Mouse (Mus musculus): Measurements from ENCODE around the gene Ptrh1. TPM values are rescaled to one million over a fixed set of nuclear protein-coding genes. Genes with fewer than 3 reads are reported as not detected.

The Ptrh1 gene
- polyA plus RNA-seq, 1 experiment from 2014 or later = 6.8 TPM

DNA sequence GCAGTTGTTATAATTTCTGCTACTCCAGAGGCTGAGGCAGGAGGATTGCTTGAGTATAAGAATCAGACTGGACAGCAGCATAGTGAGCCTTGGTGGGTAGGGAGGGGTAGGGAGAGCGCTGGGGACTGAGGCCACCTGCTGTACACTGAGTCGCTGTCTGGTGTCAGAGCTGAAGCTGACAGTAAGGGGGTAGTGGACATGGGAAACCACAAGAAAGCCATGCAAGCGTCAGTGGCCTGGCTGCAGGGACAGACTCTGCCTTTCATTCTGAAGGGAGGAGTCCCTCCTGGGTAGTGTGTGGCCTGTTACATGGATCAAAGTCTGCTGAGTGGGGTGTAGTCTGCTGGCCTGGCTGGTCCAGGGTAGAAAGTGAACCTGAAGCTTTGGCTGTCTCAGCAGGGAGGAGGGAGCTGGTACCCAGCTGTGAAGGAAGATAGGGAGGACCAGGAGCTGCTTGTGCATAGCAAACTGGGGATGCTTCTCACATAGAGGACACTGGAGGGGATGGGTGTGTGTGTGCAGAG, 39.2 kb upstream of the Ptrh1 start:
- ATAC-seq (ENCODE audit: low FRiP score, low TSS enrichment) = no peak
- H3K9me3 ChIP-seq (ENCODE audit: low read length) = no peaks in the 10 kb centered on the region
- no peak overlapping the region for H3K4me2 ChIP-seq (replicated peaks; ENCODE audit: low read depth, low read length)
- 46% methylated on average over 3 of the region's 3 CpGs for WGBS
- H3K27ac ChIP-seq (ENCODE audit: low read length) = no peak overlapping the region
- H3K36me3 ChIP-seq (ENCODE audit: insufficient read depth, low read length) = no peaks in the 10 kb centered on the region
- no peak overlapping the region for H3K4me3 ChIP-seq (ENCODE audit: low read length)
- peaks cover 30% of the 10 kb centered on the region for H3K4me1 ChIP-seq (ENCODE audit: insufficient read depth, low read length)
- H3K9ac ChIP-seq (replicated peaks; ENCODE audit: low read length) = no peak overlapping the region
- H3K27me3 ChIP-seq (ENCODE audit: insufficient read depth, low read length) = peaks cover 8% of the 10 kb centered on the region

DNA sequence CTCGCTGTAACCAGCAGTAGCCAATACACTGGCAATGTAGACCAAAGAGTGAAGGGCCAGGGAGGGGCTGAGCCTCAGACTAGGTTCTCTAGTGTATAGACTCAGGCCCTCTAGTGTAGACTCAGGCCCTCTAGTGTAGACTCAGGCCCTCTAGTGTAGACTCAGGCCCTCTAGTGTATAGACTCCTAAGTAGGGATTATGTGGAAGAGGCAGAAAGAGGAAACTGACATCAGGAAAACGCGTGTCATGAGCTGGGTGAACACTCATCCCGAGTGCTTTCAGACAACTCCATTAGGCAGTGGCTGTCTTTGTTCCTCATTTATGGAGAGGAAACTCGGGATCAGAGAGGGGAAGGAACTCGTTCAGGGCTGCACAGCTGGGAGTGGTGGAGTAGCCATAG, 38.6 kb upstream of the Ptrh1 start:
- H3K4me1 ChIP-seq (ENCODE audit: insufficient read depth, low read length) = peaks cover 32% of the 10 kb centered on the region
- no peak overlapping the region for H3K4me3 ChIP-seq (ENCODE audit: low read length)
- H3K9me3 ChIP-seq (ENCODE audit: low read length) = no peaks in the 10 kb centered on the region
- peaks cover 14% of the 10 kb centered on the region for H3K27me3 ChIP-seq (ENCODE audit: insufficient read depth, low read length)
- H3K4me2 ChIP-seq (replicated peaks; ENCODE audit: low read depth, low read length) = no peak overlapping the region
- no peaks in the 10 kb centered on the region for H3K36me3 ChIP-seq (ENCODE audit: insufficient read depth, low read length)
- H3K27ac ChIP-seq (ENCODE audit: low read length) = no peak overlapping the region
- H3K9ac ChIP-seq (replicated peaks; ENCODE audit: low read length) = no peak overlapping the region
- ATAC-seq (ENCODE audit: low FRiP score, low TSS enrichment) = no peak
- 59% methylated on average over 6 of the region's 6 CpGs for WGBS

DNA sequence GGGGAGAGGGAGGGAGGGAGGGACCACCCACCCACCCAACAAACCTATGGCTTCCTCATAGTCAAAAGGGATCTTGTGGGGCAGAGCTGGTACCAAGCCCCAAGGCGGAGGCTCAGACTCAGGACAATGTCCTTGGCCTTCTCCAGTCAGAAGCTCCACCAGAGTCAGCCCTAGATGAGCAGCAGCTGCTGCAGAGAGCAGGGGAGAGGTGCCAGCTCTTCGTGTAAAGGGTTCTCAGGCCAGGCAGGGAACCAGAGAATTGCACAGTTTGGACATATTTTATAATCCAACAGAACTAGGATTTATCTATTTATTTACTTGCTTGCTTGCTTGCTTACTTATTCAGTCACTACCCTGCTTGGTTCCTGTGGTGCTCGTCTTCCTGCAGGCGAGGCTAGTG, 36.3 kb upstream of the Ptrh1 start:
- Histone ChIP-seq H3K27me3 (ENCODE audit: insufficient read depth, low read length) (peaks cover 20% of the 10 kb centered on the region), H3K27ac (ENCODE audit: low read length) (no peak overlapping the region), H3K9me3 (ENCODE audit: low read length) (no peaks in the 10 kb centered on the region), H3K4me2 (replicated peaks; ENCODE audit: low read depth, low read length) (no peak overlapping the region), H3K4me3 (ENCODE audit: low read length) (no peak overlapping the region), H3K4me1 (ENCODE audit: insufficient read depth, low read length) (peaks cover 30% of the 10 kb centered on the region), H3K9ac (replicated peaks; ENCODE audit: low read length) (no peak overlapping the region), H3K36me3 (ENCODE audit: insufficient read depth, low read length) (no peaks in the 10 kb centered on the region)
- WGBS = 83% methylated on average over 4 of the region's 4 CpGs
- ATAC-seq (ENCODE audit: low FRiP score, low TSS enrichment) = no peak

DNA sequence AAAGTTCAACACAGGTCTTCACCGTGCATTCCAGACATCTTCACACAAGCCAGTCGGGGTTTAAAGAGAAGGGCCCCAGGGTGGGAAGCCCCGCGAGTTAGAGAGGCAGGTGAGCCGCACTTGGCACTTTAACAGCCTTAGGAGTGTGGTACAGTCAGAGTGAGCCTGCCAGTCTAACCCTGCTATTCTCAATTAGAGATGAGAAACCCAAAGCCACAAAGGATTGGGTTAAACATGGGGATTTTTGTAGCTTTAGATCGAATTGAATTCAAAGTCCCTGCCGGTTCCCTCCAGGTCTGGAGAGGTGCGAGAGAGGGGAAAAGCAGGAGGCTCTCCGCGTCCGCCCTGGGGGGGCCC, 34.7 kb upstream of the Ptrh1 start, which contains the start of gene 6330409D20Rik:
TSS of gene 6330409D20Rik (minus strand) at position 101 of the 357 bp plus-strand sequence.
- Histone ChIP-seq H3K9ac (replicated peaks; ENCODE audit: low read length) (peak within 1 kb of the TSS; percentile 31; the same call in 1 of the 2 replicates), H3K27ac (ENCODE audit: low read length) (no peak within 1 kb of the TSS), H3K4me1 (ENCODE audit: insufficient read depth, low read length) (peaks cover 14% of the 10 kb centered on the region), H3K9me3 (ENCODE audit: low read length) (no peaks in the 10 kb centered on the region), H3K4me2 (replicated peaks; ENCODE audit: low read depth, low read length) (peak within 1 kb of the TSS; percentile 77), H3K36me3 (ENCODE audit: insufficient read depth, low read length) (0 out of 2 replicates have a peak, but pooled peaks cover under 1% of the 10 kb centered on the region), H3K27me3 (ENCODE audit: insufficient read depth, low read length) (peaks cover 20% of the 10 kb centered on the region), H3K4me3 (ENCODE audit: low read length) (peak within 1 kb of the TSS; percentile 46)
- 12% methylated on average over 11 of the region's 11 CpGs for WGBS
- no peak for ATAC-seq (ENCODE audit: low FRiP score, low TSS enrichment)

DNA sequence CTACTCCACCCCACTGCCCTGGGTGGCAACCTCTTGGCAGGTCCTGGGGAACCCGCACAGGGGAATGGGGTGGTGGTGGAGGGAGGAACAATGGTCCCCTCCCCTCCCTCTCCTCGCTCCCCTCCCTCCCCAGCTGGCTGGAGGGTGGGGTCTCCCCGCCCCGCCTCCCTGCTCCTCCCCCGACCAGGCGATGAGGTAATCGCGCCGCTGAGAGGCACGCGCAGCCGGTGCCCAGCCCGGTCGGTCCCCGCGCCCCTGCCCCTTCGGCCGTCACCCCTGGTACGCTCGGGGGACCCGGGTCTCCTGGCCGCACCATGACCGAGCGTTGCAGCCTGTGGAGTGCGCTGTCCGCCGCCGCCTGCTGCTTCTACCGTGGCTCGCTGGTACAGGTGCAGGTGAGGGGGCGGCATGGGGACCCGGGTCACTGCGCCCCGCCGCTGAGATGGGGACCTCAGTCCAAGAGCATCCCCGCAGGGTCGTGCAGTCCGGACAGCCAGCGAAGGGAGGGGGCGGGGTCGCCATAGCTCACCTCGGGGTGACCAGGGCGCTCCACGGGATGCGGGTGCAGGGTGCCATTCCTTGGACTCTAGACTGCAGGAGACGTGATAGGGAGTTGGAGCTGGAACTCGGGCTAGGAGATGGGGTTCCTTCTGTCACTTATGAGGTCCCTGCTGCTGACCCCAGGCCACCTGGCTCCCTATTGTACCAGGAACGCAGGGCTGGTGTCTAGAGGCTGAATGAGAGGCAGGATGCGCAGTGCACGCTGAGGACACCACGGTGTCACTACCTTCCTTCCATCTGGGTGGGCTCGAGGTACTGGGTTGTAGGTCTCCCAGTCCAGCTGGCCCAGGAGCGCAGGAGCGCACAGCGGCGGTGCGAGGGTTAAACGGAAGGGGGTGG, 34.1 kb upstream of the Ptrh1 start:
- H3K9ac ChIP-seq (replicated peaks; ENCODE audit: low read length) = peak overlapping the region; percentile 31; the same call in 1 of the 2 replicates
- peaks cover 20% of the 10 kb centered on the region for H3K27me3 ChIP-seq (ENCODE audit: insufficient read depth, low read length)
- H3K36me3 ChIP-seq (ENCODE audit: insufficient read depth, low read length) = peaks cover 6% of the 10 kb centered on the region; the same call in 1 of the 2 replicates
- H3K27ac ChIP-seq (ENCODE audit: low read length) = no peak overlapping the region
- no peaks in the 10 kb centered on the region for H3K9me3 ChIP-seq (ENCODE audit: low read length)
- ATAC-seq (ENCODE audit: low FRiP score, low TSS enrichment) = peak; percentile 43
- peak overlapping the region; percentile 46 for H3K4me3 ChIP-seq (ENCODE audit: low read length)
- 4% methylated on average over 51 of the region's 58 CpGs for WGBS
- peaks cover 14% of the 10 kb centered on the region for H3K4me1 ChIP-seq (ENCODE audit: insufficient read depth, low read length)
- peak overlapping the region; percentile 77 for H3K4me2 ChIP-seq (replicated peaks; ENCODE audit: low read depth, low read length)

DNA sequence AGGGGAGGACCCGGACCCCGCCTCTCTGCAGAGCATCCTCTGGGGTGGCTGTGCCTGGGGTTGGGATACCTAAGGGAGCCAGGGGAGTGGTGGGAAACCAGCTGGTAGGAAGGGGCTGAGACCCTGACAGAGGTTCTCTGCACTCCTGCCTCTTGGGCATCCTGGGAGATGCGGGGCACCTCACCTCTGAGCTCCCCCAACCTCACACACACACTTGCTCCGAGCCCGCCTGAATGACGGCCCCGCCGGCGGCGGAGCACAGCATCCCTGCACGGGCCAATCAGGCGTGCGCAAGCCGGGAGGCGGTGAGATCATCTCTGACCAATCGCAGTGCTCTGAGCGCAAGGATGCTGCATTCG, 33.4 kb upstream of the Ptrh1 start:
- 0 out of 2 replicates have a peak, but pooled peaks have one; percentile 12 for ATAC-seq (ENCODE audit: low FRiP score, low TSS enrichment)
- Histone ChIP-seq H3K36me3 (ENCODE audit: insufficient read depth, low read length) (peaks cover 8% of the 10 kb centered on the region; the same call in 1 of the 2 replicates), H3K4me1 (ENCODE audit: insufficient read depth, low read length) (peaks cover 14% of the 10 kb centered on the region), H3K9ac (replicated peaks; ENCODE audit: low read length) (no peak overlapping the region), H3K9me3 (ENCODE audit: low read length) (no peaks in the 10 kb centered on the region), H3K4me3 (ENCODE audit: low read length) (peak overlapping the region; percentile 46; the same call in 1 of the 2 replicates), H3K4me2 (replicated peaks; ENCODE audit: low read depth, low read length) (0 out of 2 replicates have a peak overlapping the region, but pooled peaks have one; percentile 77), H3K27me3 (ENCODE audit: insufficient read depth, low read length) (peaks cover 20% of the 10 kb centered on the region), H3K27ac (ENCODE audit: low read length) (no peak overlapping the region)
- WGBS = 14% methylated on average over 18 of the region's 18 CpGs

DNA sequence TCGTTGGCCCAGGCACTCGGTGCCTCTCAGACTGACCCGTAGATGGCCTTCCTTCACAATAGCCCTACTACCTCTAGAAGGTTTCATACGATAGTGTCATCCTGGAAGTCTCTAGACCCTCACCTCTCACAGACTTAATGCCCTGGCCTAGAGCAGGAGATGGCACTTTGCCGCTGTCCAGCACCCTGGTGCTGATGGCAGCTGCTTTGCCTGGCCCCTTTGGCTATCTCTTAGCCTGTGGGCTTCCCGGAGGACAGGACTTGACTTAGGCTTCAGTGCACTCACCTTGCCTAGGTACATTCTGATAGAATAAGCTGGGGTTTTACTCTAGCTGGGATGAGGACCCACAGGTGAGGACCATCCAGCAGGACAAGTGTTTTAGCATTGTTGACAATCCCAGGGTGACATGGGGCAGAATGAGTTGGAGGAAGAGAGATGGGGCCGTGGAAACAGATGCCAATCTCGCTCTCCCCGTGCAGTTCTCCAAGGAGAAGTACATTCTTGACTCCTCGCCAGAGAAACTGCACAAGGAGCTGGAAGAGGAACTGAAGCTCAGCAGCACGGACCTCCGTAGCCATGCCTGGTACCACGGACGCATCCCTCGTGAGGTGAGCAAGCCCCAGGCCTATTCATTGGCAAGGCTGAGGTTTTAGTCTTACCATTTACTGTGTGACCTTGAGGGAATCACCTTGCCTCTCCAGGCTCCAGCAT, 31.2 kb upstream of the Ptrh1 start:
- H3K4me3 ChIP-seq (ENCODE audit: low read length) = no peak overlapping the region
- no peak for ATAC-seq (ENCODE audit: low FRiP score, low TSS enrichment)
- 70% methylated on average over 15 of the region's 15 CpGs for WGBS
- H3K27me3 ChIP-seq (ENCODE audit: insufficient read depth, low read length) = peaks cover 20% of the 10 kb centered on the region
- no peak overlapping the region for H3K4me2 ChIP-seq (replicated peaks; ENCODE audit: low read depth, low read length)
- H3K27ac ChIP-seq (ENCODE audit: low read length) = no peak overlapping the region
- H3K9me3 ChIP-seq (ENCODE audit: low read length) = no peaks in the 10 kb centered on the region
- peaks cover 14% of the 10 kb centered on the region for H3K4me1 ChIP-seq (ENCODE audit: insufficient read depth, low read length)
- peaks cover 14% of the 10 kb centered on the region for H3K36me3 ChIP-seq (ENCODE audit: insufficient read depth, low read length)
- H3K9ac ChIP-seq (replicated peaks; ENCODE audit: low read length) = no peak overlapping the region

DNA sequence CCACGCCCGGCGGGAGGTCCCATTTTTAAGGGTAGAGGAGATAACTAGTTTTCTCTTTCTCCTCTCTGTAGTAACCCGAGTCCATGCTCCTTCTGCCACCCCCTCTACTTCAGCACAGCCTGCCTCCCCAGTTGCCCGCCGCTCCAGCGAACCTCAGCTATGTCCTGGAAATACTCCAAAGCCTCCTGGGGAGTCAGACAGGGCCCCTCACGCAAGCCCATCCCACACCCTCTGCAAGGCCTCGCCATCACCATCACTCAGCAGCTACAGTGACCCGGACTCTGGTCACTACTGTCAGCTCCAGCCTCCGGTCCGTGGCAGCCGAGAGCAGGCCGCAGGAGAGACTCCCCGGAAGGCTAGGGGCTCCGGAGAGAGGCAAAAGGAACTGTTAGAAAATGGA, 26.5 kb upstream of the Ptrh1 start:
- Histone ChIP-seq H3K4me2 (replicated peaks; ENCODE audit: low read depth, low read length) (no peak overlapping the region), H3K9me3 (ENCODE audit: low read length) (no peaks in the 10 kb centered on the region), H3K27me3 (ENCODE audit: insufficient read depth, low read length) (no peaks in the 10 kb centered on the region), H3K9ac (replicated peaks; ENCODE audit: low read length) (no peak overlapping the region), H3K27ac (ENCODE audit: low read length) (no peak overlapping the region), H3K4me1 (ENCODE audit: insufficient read depth, low read length) (peaks cover 13% of the 10 kb centered on the region), H3K36me3 (ENCODE audit: insufficient read depth, low read length) (peaks cover 20% of the 10 kb centered on the region), H3K4me3 (ENCODE audit: low read length) (no peak overlapping the region)
- WGBS = 81% methylated on average over 16 of the region's 16 CpGs
- ATAC-seq (ENCODE audit: low FRiP score, low TSS enrichment) = no peak

DNA sequence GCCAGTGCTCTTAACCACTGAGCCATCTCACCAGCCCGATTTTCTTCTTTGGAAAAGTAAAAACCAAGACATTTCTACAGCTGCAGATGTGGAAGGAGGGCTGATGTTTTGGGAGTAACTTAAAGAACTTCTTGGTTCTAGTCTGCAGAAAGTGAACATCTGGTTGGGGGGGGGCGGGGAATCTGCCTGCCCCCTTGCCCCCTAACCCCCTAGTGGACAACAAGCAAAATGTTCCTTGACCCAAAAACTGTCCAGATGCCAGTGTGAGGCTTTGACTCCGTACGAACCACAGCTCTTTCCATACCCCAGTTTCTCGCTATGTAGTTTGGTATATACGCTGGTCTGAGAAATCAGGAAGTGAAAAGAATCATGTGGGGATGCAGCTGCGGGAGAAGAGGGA, 25.4 kb upstream of the Ptrh1 start:
- Histone ChIP-seq H3K4me3 (ENCODE audit: low read length) (no peak overlapping the region), H3K4me2 (replicated peaks; ENCODE audit: low read depth, low read length) (no peak overlapping the region), H3K36me3 (ENCODE audit: insufficient read depth, low read length) (peaks cover 30% of the 10 kb centered on the region), H3K27ac (ENCODE audit: low read length) (no peak overlapping the region), H3K27me3 (ENCODE audit: insufficient read depth, low read length) (no peaks in the 10 kb centered on the region), H3K9ac (replicated peaks; ENCODE audit: low read length) (no peak overlapping the region), H3K9me3 (ENCODE audit: low read length) (no peaks in the 10 kb centered on the region), H3K4me1 (ENCODE audit: insufficient read depth, low read length) (peaks cover 13% of the 10 kb centered on the region)
- 73% methylated on average over 7 of the region's 7 CpGs for WGBS
- no peak for ATAC-seq (ENCODE audit: low FRiP score, low TSS enrichment)
